Mouse (Mus musculus) CD4-positive helper T cell, adult 2 months (primary cell): ENCODE data around the gene Peg3.
"Not testable (repeated sequence)": the region's sequence is repeated elsewhere in the genome, so short reads cannot be mapped to it uniquely, and the experiment has no call there.

ENCODE experiments used
- DNase-seq: peaks from one replicate; pipeline ENCODE4 v3.0.0-alpha.2; 2012; ENCODE audit warnings: low read depth, missing footprints, low spot score

The Peg3 gene

DNA sequence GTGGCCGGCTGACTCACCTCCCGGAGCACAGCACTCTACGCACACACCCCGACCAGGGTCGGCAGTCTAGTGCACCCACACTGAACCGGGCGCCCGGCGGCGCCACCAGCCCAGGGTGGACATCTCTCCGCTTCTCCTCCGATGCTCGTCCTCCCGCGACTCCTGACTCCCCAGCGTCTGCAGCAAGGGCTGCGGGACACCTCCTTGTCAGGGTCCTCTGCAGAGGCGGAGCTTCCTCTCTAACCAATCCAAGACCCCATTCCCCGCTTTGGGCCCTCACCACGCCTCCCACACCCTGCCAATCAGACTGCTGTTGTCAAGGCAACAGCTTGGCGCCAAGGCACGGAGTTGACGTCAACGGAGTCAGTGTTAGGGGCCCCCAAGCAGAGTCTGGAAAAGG, at the start of gene Peg3, which contains the start of gene Usp29:
TSS of gene Peg3 (minus strand) at position 191 of the 400 bp plus-strand sequence.
TSS of gene Usp29 (plus strand) at position 338 of the 400 bp plus-strand sequence.
- no peak for DNase-seq

DNA sequence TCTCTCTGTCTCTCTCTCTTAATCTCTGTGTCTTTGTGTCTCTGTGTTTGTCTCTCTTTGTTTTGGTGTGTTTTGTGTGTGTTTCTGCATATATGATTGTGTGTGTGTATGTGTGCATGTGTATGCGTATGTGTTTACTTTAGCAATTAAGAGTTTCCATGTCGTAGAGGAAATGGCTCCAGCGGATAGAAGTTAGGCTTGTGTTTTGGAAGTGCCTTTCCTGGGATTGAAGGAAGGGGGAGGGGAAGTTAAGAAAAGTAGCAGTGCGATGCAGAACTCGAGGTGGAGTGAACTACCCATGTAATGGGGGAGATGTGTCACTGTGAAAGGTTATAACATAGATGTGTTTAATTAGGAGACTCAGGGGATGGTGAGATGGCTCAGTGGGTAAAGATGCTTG, 48.9 kb upstream of the Peg3 start:
- no peak for DNase-seq

DNA sequence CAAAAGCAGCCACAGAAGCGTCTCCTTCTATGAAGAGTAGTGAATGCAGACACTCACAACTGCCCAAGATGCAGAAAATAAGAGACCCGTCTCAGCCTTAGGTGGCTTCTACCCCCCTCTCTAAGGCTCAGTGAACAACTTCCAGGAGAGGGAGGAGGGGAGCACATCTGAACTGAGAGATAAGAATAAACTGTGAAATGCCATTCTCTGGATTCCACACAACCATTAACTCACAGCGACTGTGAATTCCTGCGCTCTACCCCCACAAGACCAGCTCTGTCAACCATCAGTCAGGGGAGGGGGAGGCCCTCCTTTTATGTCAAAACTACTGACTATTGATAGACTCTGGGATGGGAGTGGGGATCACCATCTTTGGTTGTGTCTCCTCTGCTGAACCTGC, 47.5 kb upstream of the Peg3 start:
- DNase-seq = no peak

DNA sequence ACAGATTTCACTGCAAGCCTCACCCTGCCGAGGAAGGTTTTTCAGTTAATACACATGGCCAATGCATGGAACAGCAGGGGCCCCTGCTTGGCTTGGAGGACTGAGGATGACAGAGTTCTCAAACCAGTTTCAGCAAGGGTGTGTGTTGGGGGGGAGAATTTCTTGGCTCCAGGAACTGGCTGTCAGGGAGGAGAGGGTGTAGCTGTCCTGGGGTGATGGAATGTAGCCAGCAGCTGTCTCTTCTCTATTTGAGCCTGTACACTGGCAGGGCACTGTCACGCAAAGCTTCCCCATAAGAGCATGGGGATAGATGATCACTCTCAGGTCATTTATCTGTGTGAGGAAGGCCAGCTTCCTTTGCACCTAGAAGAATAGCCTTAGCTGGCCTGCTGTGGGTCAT, 46.9 kb upstream of the Peg3 start:
- no peak for DNase-seq

DNA sequence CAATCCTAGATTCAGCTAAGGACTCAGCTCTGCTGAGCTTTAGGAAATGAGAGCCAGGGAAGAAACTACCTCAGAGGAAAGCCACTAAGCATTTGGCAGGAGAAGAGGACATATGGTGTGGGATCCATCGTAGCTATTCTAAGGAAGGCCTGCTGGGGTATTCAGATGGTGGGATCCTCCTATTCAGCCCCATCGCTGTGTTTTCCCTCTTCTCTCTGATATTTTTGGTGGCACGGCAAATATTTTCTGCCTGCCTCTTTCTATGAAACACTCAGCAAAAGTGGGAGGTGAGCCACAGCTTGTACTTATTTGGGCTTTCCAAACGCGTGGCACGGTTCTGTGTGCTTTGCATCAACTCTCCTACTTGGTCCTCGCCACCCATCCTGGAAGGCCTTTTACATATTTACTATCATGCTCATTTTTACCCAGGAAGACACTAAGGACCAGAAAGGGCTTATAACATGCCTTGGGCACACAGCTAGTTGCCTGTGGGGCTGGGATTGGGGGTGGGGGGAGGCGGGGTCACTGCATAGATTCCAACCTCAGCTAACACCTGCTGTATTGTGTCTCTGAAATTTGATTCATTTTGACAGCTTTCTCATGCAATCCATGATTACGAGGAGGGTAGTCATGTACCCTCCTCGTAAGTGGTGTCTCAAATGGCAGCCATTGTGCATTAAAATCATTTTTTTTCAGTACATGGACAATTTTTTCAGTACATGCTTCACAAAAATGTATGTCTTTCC, 46.3 kb upstream of the Peg3 start:
- DNase-seq = no peak

DNA sequence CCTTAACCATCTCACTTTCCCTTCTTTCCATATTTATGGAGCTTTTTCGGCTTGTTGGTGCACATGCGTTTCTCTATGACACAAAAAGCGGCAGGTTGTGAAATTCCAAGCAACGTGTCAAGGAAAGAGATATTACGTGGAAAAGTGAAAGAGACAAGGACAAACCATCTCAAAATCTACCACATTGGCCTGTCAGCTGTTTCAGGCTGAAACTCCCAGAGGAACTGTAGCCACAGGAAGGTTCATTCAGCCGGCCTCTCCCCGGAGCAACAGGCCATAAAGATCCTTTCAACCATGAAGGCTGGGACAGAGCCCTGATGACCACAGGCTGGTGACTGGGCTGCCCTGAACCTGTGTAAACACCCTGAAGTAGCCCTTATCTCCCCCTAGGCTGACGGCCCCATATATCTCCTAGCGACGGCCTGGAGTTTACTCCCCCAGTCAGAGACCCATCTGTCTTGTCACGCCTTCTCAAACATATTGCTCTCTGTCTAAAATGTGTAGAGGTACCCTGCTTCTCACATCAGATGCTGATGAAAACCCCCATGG, 43.7 kb upstream of the Peg3 start:
- DNase-seq = not testable (repeated sequence)

DNA sequence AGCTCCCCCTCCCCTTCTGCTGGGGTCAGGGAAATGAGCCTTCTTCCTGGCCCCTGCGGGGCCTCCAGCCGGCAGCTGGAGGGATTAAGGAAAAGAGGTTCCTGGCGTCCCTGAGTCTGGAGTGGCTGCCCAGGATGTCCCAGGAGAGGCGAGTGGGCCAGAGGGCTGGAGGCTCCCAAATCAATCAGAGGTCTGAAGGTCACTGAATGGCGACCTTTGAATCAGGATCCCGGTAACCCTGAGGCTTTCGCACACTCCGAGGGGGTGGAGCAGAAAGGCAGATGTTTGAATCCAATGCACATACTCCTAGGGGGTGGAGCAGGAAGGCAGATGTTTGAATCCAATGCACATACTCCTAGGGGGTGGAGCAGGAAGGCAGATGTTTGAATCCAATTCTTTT, 40.1 kb upstream of the Peg3 start:
- DNase-seq = no peak

DNA sequence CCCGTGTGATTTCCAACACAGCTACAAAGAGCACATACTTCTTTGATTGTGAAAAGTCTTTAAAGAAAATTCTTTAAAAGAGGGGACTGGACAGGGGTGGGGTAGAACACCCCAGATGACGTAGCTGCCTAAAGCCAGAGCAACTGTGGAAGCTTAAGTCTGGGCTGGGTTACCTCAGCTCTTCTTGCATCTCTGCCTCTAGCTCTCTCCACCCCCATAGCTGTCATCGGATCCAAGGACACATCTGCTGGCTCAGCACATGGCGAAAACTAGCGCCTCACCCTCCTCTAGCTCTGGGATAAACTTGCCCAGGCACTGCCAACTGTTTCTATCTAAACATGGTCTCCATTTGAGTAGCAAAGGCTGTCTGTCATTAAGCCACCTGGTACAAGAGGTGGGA, 35.0 kb upstream of the Peg3 start:
- no peak for DNase-seq

DNA sequence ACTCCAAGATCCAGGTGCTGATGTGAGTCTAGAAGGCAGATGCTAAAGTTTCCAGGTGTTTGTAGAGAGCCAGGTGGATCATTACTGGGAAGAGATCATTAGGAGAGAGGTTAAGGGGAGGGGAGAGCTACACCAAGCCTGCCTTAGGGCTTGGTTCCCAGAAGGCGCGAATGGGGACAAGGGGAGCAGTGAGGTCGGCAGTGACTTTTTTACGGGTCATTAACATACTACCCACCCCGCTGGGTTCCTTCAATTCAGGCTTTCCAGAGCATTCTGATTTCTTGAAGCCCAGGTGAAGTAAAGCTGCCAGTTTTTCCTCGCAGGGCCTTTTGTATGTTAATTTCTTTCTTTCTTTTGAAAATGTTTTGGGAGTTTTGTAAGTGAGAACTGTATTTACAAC, 29.9 kb upstream of the Peg3 start:
- DNase-seq = no peak

DNA sequence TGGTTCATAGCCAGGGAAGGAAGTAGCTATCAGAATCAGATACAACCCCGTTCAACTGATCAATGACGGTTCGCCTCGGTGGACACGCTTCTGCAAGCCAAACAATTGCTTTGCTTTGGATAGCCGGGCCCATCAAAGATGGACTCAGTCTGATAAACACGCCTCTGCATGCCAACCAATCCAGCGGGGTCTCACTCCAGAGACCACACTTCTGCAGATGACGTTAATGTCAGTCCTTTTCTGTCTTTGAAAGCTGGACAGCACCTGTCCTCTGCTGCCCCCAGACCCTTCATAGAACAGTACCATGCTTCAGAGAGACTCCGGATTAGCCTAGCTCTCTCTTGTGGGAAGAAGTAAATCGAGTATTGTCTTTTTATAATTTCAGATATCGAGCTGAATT, 29.5 kb upstream of the Peg3 start:
- no peak for DNase-seq

DNA sequence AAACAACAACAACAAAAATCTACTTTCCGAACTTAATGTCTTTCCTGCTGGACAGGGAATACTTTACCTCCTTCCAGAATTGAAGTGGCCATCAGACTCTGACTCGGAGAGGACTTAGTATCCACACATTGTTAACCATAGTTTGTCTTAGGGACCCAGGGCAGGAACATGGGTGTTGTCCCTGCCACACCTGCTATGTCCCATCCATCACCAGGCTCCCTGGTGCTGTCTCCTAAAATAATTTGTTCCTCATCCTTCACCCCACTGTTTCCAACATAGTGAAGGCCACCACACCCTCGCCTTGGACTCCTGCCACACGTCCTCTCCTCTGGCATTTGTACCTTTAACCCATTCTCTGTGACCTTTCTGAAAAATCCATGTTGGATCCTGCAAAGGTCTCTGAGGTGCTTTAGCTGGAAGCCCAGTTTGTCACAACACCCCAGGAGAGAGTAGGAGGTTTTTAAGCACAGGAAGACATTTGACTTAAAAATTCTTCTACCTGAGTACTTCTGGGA, 26.6 kb upstream of the Peg3 start:
- no peak for DNase-seq

DNA sequence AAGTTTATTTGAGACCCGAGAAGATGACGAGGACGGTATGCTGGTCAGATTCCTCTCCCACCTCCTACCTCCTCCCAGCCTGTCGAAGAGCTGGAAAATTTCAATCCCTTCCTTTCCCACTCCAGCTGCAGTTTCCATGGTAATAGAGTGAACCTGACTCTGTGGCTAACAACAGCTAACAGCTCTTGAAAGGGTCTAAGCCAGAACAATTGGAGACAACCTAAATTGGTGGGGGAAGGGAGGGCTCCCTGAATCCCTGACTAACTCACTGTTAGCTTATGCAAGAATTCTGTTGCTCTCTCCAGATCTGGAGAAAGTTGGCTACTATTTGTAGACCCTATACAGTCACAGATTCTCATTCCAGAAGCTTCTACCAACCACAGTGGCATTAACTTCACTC, 23.2 kb upstream of the Peg3 start:
- no peak for DNase-seq

DNA sequence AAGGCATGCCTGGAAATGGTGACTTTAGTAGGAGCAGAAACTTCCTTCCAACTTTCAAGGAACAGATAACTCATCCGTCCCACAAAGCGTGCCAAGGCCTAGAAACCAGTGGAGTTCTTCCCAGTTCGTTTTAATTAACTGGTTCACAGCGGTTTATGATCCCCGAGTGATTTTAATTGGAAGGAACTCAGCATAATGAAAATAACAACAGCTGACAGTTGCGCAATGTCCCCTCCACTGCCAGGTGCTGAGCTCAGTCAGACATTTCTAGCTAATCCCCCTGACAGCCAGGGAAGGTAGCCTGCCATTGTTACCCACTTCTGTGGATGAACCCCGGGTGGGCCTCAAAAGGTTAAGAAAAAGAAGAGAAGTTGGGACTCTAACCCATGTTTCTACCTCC, 19.0 kb upstream of the Peg3 start:
- DNase-seq = no peak

DNA sequence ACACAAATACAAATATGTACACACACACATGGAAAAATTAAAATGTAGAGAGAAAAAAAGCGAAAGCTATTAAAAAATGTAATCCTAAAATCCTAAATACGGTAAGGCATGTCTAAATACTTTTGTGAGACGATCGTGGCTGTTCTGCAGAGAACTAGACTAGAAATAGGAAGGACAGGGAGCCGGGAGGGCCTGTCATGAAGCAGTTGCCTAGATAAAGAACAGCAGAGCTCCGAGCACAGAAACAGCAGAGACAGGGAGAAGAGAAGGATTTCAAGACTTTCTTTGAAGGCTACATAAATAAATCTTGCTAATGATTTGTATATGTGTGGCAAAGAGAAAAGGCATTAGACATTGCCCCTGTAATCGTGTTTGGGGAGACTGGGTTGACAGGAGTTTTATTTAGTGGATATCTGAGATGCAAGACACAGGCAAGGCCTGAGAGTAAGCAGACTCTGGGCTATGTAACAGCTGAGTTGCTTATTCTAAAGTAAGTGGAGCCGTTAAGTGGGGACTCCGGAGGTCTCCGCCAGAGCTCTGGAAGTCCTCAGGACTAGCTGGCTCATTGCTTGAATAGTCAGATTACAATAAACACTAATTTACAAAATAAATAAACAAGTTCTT, 14.2 kb upstream of the Peg3 start:
- DNase-seq = no peak

DNA sequence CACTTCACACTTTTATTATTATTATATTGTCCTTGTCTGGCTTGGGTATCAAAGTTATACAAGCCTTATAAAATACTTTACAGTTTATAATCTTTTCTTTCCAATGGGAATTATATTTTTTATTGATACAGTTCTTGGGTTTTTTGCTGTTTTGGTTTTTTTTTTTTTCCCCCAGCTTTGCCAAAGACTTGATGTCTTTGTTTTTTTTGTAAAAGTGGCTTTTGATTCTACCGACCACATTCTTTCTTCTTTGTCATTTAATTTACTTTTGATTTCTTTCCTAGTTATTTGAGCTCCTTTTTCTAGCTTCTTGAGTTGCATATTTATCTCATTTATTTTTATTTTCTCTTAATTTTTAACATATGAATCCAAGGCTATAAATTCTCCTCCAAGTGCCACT, 5.8 kb upstream of the Peg3 start:
- no peak for DNase-seq

DNA sequence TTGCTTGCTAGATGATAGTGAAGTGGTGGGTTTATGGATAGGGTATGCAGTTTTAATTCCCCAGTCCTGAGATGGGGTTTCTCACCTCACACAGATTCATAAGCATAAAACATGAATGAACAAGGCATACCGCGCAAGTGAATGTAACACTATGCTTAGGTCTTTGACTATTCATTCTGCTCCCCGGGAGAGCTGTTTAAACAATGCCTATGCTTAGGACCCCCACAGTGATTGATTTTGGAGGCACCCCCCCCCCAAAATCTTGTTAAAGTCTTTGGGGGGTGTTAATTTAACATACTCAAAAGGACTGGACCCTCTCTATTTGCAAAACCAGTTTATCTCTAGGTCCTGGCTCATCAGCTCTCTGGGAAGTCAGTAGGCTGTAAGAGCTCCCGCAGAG, 1.7 kb upstream of the Peg3 start:
- no peak for DNase-seq

DNA sequence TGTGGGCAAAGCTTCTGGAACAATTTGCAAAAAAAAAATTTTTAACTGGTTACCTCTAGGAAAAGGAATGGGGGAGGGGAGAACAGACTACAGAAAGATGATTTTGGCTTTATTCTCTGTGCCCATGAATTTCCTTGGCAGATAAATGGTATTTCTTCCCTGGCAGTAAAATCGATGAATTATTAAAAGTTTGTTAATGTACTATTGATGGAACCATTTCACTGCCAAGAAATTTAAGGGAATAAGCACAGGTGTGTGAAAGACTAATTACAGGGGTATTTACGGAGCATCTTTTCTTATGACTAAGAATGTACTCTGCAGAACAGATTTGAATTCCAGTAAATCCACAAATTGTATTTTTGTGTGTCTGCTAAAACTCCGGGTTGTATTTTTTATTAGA, 1.1 kb upstream of the Peg3 start:
- no peak for DNase-seq

DNA sequence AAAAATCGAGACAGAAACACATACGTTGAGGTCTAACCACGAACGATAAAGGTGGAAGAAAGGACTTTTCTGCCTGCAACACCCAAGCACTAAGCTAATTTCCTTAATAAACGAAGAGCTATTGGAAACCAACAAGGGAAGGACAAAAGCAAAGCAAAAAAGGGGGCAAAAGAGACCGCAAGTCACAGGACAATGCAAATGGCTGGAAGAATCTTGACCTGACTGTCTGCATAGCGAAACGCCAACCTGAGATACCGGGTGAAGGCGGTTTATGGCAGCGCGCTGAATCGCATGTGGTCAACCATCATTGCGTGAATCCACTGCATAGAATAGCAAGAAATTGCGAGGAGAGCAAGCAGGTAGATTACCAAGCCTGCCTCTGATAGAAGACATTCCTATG, 570 bp upstream of the Peg3 start:
- DNase-seq = no peak

DNA sequence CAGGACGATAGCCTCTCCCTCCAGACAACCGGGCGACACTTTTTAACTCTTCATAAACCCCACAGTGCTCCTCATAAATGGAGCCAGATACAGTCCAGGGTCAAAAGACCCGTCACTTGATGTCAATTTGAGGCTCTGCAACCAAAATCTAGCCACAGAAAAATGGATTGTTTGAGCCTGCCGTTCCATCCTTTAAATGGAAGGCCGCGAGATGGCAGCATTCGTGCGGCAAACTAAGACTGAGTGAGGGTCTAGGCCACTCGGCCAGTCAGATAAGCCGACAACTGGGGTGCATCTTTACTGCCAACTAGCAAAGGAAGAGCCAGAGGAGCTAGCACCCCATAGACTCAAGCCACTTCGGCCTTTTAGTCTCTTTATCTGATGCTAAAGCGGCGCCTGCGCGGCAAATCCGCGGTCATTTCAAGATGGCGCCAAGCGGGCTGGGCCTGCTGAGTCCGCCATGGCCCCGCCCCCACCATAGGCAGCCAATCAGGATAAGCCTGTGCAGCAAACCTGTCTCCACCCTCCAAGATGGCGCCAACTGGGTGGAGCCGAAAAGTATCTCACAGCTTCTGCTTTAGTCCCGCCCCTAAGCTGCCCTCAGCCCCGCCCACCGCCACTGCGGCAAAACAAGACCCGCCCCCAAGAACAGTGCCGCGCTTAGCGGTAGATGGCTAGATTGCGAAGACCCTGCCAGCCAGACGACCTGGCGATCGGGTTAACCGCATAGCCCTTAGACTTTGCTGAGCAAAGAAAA, 992 bp downstream of the Peg3 start:
- DNase-seq = peak; percentile 55

DNA sequence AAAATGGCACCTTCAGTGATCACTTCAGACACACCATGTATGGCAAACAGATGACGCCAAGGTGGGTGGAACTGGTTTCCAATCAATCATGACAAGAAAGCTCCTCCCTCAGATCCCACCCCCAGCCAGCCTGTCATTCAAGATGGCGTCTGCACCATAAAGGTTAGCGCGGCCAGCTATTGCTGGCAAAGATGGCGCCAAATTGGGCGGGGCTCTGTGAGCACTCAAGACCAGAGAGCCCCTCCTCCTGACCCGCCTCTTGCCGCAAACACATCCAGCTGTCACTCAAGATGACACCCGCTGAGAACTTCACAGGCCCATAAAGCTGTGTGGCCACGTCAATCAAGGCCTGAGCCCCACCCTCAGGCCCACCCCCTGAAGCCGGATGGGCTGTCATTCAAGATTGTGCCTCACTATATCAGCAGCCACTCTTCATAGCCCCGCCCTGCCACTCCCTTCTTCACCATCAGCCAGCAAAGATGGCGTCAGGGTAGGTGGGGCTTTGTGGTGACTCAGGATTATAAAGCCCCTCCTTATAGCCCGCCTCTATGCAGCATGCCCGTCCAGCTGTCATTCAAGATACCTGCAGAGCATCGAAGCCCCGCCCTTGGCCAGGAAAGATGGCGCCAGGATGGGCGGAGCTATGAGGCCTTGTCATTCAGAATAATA, 1.8 kb downstream of the Peg3 start:
- peak; percentile 7 for DNase-seq

DNA sequence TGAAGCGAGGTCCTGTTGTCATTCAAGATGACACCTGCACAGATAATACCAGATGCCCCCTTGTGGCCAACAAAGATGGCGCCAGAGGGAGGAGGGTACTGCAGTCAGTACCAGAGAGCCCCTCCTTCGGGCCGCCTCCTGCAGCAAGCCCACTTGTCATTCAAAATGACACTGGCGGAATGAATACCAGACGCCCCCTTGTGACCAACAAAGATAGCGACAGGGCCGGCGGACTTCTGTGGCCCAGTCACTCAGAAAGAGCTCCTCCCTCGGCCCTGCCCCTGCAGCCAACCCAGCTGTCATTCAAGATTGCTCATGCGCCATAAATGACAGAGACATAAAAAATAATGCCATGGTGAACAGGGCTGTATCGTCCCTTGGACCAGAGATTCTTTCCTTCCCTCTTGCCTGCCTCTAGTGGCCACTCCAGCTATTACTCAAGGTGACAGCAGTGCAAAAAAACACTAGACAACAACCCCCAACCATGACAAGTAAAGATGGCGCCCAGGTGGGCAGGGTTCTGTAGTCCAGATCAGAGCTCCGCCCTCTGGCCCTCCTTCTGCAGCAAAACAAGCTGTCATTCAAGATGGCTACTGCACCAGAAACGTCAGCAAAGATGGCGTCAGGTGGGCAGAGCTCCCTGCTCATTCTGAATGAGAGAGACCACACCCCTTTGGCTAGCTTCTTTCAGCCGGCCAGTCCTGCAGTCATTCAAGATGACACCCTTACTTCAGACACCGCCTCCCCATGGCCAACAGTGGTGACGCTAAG, 2.7 kb downstream of the Peg3 start:
- no peak for DNase-seq
